Mouse (Mus musculus) forebrain, embryonic 16.5 days (tissue): ENCODE measurements at regions not wholly inside any gene's neighbourhood (a gene's known extent, or its start where the extent isn't known, plus 50 kb on each side); places are given as distances from the start of the nearest gene placed in this dataset.

Experiments
- ATAC-seq: fragments of 200-750 bp; cut with Nextera tagmentation; 2 replicates; pipeline ENCODE4 v1.8.0; 2017; ENCODE audit warnings: mild to moderate bottlenecking, moderate library complexity
- H3K27ac ChIP-seq: fragments of 300-500 bp; sonication (generic); 2 replicates; pipeline ENCODE4 v1.5.1; 2014; ENCODE audit warnings: low read length, control low read depth
- H3K27me3 ChIP-seq: fragments of 300-500 bp; sonication (generic); replicated peaks from 2 replicates; pipeline ENCODE4 v1.6.1; 2014; ENCODE audit warnings: low read length; ENCODE audit not compliant: control insufficient read depth, insufficient read depth
- H3K36me3 ChIP-seq: fragments of 300-500 bp; sonication (generic); 2 replicates; pipeline ENCODE4 v1.6.1; 2014; ENCODE audit not compliant: control insufficient read depth, insufficient read depth
- H3K4me1 ChIP-seq: fragments of 300-500 bp; sonication (generic); replicated peaks from 2 replicates; pipeline ENCODE4 v1.6.1; 2014; ENCODE audit warnings: low read length; ENCODE audit not compliant: control insufficient read depth, insufficient read depth
- H3K4me2 ChIP-seq: fragments of 300-500 bp; sonication (generic); 2 replicates; pipeline ENCODE4 v1.6.1; 2014; ENCODE audit warnings: mild to moderate bottlenecking, low read length, control low read depth
- H3K4me3 ChIP-seq: fragments of 300-500 bp; sonication (generic); replicated peaks from 2 replicates; pipeline ENCODE4 v1.5.1; 2014; ENCODE audit warnings: mild to moderate bottlenecking, low read length, control low read depth
- H3K9ac ChIP-seq: fragments of 300-500 bp; sonication (generic); replicated peaks from 2 replicates; pipeline ENCODE4 v1.6.1; 2014; ENCODE audit warnings: low read depth, low read length, control low read depth
- H3K9me3 ChIP-seq: fragments of 300-500 bp; sonication (generic); 2 replicates; pipeline ENCODE4 v1.6.1; 2016; ENCODE audit warnings: low read length; ENCODE audit not compliant: control insufficient read depth
- WGBS: fragments of 180-500 bp; shearing (Covaris S2); extraction: QIAGEN DNeasy Blood & Tissue Kit; methylation state at CpG from one replicate; pipeline ENCODE4 v1.1.7; 2014; 5-methylcytosine and 5-hydroxymethylcytosine counted together

GRCm38 (mm10) chr11:28670765-28671164, 86.6 kb upstream of the Ccdc85a start:
- no peaks in the 10 kb centered on the region for H3K9me3 ChIP-seq
- no peaks in the 10 kb centered on the region for H3K36me3 ChIP-seq
- H3K4me1 ChIP-seq = no peaks in the 10 kb centered on the region
- H3K4me2 ChIP-seq = no peak overlapping the region
- H3K9ac ChIP-seq = no peak overlapping the region
- H3K4me3 ChIP-seq = no peak overlapping the region
- H3K27me3 ChIP-seq = no peaks in the 10 kb centered on the region
- no peak for ATAC-seq
- no peak overlapping the region for H3K27ac ChIP-seq

GRCm38 (mm10) chr11:28669359-28669758, 85.2 kb upstream of the Ccdc85a start:
- Histone ChIP-seq H3K4me2 (no peak overlapping the region), H3K27me3 (no peaks in the 10 kb centered on the region), H3K4me1 (no peaks in the 10 kb centered on the region), H3K27ac (no peak overlapping the region), H3K9me3 (no peaks in the 10 kb centered on the region), H3K4me3 (no peak overlapping the region), H3K9ac (no peak overlapping the region), H3K36me3 (no peaks in the 10 kb centered on the region)
- 92% methylated on average over 4 of the region's 4 CpGs for WGBS
- ATAC-seq = no peak

GRCm38 (mm10) chr11:28660377-28660776, 76.3 kb upstream of the Ccdc85a start:
- Histone ChIP-seq H3K9ac (no peak overlapping the region), H3K36me3 (no peaks in the 10 kb centered on the region), H3K4me2 (no peak overlapping the region), H3K27me3 (no peaks in the 10 kb centered on the region), H3K4me3 (no peak overlapping the region), H3K9me3 (no peaks in the 10 kb centered on the region), H3K4me1 (no peaks in the 10 kb centered on the region), H3K27ac (no peak overlapping the region)
- no peak for ATAC-seq
- WGBS = 82% methylated on average over 4 of the region's 4 CpGs

- Histone ChIP-seq H3K36me3 (no peaks in the 10 kb centered on the region), H3K27me3 (no peaks in the 10 kb centered on the region), H3K27ac (no peak overlapping the region), H3K4me3 (no peak overlapping the region), H3K4me2 (no peak overlapping the region), H3K9ac (no peak overlapping the region), H3K9me3 (no peaks in the 10 kb centered on the region), H3K4me1 (no peaks in the 10 kb centered on the region)
- no peak for ATAC-seq
- WGBS = 90% methylated on average over 12 of the region's 12 CpGs
Observed at GRCm38 (mm10) chr11:28655169-28655846, 71.2 kb upstream of the Ccdc85a start.

GRCm38 (mm10) chr11:28649446-28649845, 65.3 kb upstream of the Ccdc85a start:
- H3K9ac ChIP-seq = no peak overlapping the region
- ATAC-seq = no peak
- no peak overlapping the region for H3K4me2 ChIP-seq
- no peaks in the 10 kb centered on the region for H3K9me3 ChIP-seq
- H3K27me3 ChIP-seq = no peaks in the 10 kb centered on the region
- H3K4me3 ChIP-seq = no peak overlapping the region
- no peak overlapping the region for H3K27ac ChIP-seq
- WGBS = 72% methylated on average over 7 of the region's 7 CpGs
- H3K4me1 ChIP-seq = no peaks in the 10 kb centered on the region
- H3K36me3 ChIP-seq = no peaks in the 10 kb centered on the region

GRCm38 (mm10) chr11:28648916-28649315, 64.8 kb upstream of the Ccdc85a start:
- Histone ChIP-seq H3K27ac (no peak overlapping the region), H3K27me3 (no peaks in the 10 kb centered on the region), H3K4me1 (no peaks in the 10 kb centered on the region), H3K4me3 (no peak overlapping the region), H3K4me2 (no peak overlapping the region), H3K9ac (no peak overlapping the region), H3K9me3 (no peaks in the 10 kb centered on the region), H3K36me3 (no peaks in the 10 kb centered on the region)
- WGBS = 26% methylated on average over 3 of the region's 3 CpGs
- ATAC-seq = no peak

- 91% methylated on average over 1 of the region's 1 CpGs for WGBS
- no peaks in the 10 kb centered on the region for H3K36me3 ChIP-seq
- ATAC-seq = no peak
Observed at GRCm38 (mm10) chr11:28639081-28639480, 55.0 kb upstream of the Ccdc85a start.

GRCm38 (mm10) chr11:28636752-28637151, 52.6 kb upstream of the Ccdc85a start:
- ATAC-seq = no peak
- WGBS = 64% methylated on average over 3 of the region's 3 CpGs

More at GRCm38 (mm10) chr11:28639081-28639480, 55.0 kb upstream of the Ccdc85a start:
- no peaks in the 10 kb centered on the region for H3K4me1 ChIP-seq
- H3K27me3 ChIP-seq = no peaks in the 10 kb centered on the region
- no peak overlapping the region for H3K27ac ChIP-seq
- H3K4me3 ChIP-seq = no peak overlapping the region
- no peak overlapping the region for H3K4me2 ChIP-seq
- no peak overlapping the region for H3K9ac ChIP-seq
- no peaks in the 10 kb centered on the region for H3K9me3 ChIP-seq

More at GRCm38 (mm10) chr11:28636752-28637151, 52.6 kb upstream of the Ccdc85a start:
- H3K4me2 ChIP-seq = no peak overlapping the region
- no peak overlapping the region for H3K4me3 ChIP-seq
- H3K4me1 ChIP-seq = no peaks in the 10 kb centered on the region
- H3K9ac ChIP-seq = no peak overlapping the region
- no peak overlapping the region for H3K27ac ChIP-seq
- H3K36me3 ChIP-seq = no peaks in the 10 kb centered on the region
- H3K27me3 ChIP-seq = no peaks in the 10 kb centered on the region
- H3K9me3 ChIP-seq = no peaks in the 10 kb centered on the region
